Mouse (Mus musculus) liver, postnatal 0 days (tissue): ENCODE results near the gene Olfr20.

Experiments used
- CTCF ChIP-seq: sonication (generic); IDR thresholded peaks from 2 replicates; pipeline ENCODE4 v1.5.1; 2016; ENCODE audit warnings: antibody characterized with exemption, low read depth
- EP300 ChIP-seq: IDR thresholded peaks from 2 replicates; pipeline ENCODE4 v1.6.1; 2016; ENCODE audit warnings: antibody characterized with exemption, low read depth, mild to moderate bottlenecking

DNA sequence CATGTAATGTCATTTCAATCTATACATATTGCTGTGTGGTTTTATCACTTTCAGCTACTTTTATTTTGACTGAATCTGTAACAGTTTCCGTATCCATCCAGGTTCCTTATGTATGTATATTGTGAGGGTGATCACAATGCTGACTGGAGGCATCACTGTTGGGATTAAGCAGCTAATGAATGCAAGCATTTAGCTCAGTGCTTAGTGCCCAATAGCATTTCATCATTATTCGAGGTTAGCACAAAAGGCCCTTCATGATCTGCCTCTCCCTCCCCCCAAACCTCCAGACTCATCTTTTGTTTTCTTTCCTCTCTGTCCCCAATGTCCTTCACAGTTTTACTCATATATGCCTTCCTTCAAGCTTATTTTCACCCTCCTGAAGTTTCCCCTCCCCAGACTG lies 47.5 kb upstream of the Olfr20 start:
- TF ChIP-seq CTCF (no peak), EP300 (no peak)
